Mouse (Mus musculus): ENCODE measurements around the gene Pomt1. TPM values are rescaled to one million over a fixed set of nuclear protein-coding genes. Genes with fewer than 3 reads are reported as not detected.
A peak's percentile ranks its signal among the peaks of the same experiment; 100 is the strongest.

Pomt1 gene
- total RNA-seq, 1 experiment from 2014 or later: 11.6 TPM

DNA sequence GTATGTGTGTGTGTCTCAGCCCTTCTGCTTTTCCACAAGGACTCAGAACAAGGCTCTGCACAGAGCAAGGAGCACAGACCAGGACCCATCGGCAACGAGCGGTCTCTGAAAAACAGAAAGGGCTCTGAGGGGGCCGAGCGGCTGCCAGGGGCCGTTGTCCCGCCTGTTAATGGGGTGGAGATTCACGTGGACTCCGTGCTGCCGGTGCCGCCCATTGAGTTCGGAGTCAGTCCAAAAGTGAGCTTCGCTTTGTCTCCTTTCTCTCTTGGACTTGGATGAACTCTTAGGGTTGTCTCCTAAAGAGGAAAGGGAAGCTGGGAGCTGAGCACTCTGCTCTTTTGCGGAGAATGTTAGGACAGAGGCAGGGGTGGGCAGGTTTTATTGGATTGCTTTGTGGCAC is 16.9 kb upstream of the Pomt1 start:
- ATAC-seq (ENCODE audit: extremely low read depth, insufficient number of reproducible peaks, low FRiP score, poor library complexity, severe bottlenecking): no peak

DNA sequence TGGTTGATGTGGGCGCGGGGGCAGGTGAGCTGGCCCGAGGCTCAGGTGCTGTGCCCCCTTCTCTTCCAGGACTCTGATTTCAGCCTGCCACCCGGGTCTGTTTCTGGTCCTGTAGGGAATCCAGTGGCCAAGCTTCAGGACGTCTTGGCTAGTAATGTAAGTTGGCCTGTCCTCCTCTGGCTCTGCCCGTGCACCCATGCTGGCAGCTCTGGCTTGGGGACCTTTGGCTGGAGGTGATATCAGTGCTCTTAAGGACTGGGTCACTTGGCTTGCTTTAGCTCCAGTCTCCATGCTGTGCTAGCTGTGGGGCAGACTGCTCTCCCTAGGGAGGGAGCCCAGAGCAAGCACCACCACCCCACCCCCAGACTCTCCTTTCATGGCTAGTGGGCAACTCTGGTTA is 16.4 kb upstream of the Pomt1 start:
- ATAC-seq (ENCODE audit: extremely low read depth, insufficient number of reproducible peaks, low FRiP score, poor library complexity, severe bottlenecking): no peak

DNA sequence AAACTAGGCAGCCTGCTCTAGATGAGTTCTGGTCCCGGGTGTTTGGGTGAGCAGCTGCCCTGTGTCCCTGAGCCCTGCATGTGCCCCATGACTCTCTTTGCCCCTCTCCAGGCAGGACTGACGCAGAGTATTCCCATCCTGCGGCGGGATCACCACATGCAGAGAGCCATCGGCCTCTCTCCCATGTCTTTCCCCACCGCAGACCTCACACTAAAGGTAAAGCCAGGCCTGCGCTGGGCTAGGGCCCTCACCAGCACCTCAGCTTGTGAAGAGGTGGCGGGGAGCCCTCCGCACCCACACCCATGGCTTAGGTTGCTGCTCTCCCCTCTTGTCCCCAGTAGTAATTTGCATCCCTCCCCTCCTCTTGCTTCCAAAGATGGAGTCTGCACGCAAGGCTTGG is 15.4 kb upstream of the Pomt1 start:
- no peak for ATAC-seq (ENCODE audit: extremely low read depth, insufficient number of reproducible peaks, low FRiP score, poor library complexity, severe bottlenecking)

DNA sequence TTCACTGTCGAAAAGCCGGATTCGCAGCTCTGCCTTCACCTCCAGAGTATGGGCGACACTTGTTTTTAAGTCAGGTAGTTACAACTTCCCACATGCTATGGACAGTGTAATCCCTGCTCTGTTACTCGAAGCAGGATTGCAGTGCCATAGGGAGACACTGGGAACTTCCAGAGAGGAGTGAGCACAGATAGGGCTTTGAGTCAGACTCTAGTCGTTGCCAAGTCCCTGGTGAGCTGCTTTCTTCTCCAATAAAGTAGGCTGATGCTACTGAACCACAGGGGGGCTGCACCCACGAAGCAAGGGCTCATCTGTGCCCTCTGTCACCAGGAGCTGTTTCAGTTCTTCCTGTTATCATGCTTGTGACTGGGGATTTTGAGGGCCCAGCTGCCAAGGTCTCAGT is 14.8 kb upstream of the Pomt1 start:
- ATAC-seq (ENCODE audit: extremely low read depth, insufficient number of reproducible peaks, low FRiP score, poor library complexity, severe bottlenecking): no peak

DNA sequence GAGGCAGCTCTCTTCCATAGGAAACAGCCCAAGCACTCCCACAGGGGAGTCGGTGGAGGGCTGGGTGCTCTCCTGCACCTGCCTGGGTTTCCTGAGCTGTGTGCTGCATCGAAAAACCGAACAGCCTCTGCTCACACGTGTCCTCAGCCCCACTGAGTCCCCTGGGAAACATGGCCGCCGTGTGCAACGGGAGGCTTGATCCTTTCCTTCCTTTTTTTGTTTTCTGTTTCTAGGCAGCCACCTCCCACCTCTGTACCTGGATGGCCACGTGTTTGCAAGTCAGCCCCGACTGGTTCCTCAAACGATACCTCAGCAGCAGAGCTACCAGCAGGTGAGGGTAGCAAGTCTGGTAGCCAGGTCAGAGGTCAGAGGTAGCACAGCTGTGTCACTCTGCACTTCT is 14.3 kb upstream of the Pomt1 start:
- ATAC-seq (ENCODE audit: extremely low read depth, insufficient number of reproducible peaks, low FRiP score, poor library complexity, severe bottlenecking): peak; percentile 27; the same call in 1 of the 2 replicates

DNA sequence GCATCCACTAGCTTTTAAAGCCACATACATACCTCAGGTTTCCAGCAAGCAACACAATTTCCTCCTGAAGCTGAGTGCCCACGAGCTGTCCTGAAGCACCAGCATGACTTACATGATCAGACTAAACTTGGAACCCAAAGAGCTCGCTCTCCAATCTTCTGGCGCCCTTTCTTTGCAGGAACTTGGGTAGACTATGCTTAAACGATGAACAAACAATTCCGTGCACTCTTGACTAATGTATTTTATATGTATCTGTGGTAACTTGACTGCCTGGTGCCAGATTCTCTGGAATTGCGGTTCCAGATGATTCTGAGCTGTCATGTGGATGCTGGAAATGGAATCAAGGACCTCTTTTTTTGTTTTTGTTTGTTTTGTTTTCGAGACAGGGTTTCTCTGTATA is 957 bp upstream of the Pomt1 start:
- ATAC-seq (ENCODE audit: extremely low read depth, insufficient number of reproducible peaks, low FRiP score, poor library complexity, severe bottlenecking): no peak

DNA sequence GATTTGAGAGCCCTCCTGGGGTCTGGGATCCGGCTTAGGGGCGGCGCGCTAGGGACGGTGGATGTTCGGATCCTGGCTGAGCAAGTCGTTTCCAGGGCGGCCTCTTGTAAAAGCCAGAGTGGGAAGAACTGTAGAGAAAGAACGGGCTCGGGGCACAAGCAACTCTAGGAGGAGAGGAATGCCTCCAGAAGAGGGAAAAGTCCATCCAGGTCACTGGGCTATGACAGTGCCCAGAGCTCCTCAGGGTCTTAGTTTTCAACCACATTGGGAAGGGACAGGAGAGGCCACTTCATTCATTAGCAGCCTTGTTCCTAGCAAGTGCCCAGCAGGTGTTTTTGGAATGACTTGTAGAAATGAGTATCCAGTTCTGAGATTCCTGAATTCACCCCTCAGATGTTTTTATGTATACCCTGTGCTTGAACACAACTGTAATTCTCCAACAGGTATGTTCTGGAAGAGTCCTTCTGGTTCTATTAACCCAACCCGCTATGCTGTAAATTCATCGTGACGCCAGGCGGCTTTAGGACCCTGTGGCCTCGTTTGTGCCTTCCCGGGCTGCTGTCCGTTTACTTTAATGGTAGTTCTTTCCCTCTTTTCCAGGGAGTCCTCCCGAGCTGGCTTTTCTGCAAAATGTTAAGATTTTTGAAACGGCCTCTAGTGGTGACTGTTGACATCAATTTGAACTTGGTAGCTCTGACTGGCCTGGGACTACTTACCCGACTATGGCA is 534 bp downstream of the Pomt1 start:
- no peak for ATAC-seq (ENCODE audit: extremely low read depth, insufficient number of reproducible peaks, low FRiP score, poor library complexity, severe bottlenecking)

DNA sequence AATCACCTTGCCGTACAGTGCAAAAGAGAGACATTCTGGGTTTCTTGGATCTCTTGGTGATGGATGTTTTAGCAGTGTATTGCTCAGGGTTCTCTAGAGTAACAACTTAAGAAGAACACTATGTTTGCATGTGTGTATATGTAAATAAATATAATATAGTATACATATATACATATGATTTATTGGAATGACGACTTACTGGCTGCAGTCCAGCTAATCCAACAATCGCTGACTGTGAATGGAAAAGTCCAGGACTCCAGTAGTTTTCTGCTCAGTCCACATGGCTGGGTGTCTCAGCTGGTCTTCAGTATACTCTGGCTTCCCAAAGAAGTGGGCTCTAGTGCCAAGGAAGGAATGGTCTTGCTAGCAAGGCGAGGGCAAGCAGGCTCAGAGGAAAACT is 1.2 kb downstream of the Pomt1 start:
- no peak for ATAC-seq (ENCODE audit: extremely low read depth, insufficient number of reproducible peaks, low FRiP score, poor library complexity, severe bottlenecking)

DNA sequence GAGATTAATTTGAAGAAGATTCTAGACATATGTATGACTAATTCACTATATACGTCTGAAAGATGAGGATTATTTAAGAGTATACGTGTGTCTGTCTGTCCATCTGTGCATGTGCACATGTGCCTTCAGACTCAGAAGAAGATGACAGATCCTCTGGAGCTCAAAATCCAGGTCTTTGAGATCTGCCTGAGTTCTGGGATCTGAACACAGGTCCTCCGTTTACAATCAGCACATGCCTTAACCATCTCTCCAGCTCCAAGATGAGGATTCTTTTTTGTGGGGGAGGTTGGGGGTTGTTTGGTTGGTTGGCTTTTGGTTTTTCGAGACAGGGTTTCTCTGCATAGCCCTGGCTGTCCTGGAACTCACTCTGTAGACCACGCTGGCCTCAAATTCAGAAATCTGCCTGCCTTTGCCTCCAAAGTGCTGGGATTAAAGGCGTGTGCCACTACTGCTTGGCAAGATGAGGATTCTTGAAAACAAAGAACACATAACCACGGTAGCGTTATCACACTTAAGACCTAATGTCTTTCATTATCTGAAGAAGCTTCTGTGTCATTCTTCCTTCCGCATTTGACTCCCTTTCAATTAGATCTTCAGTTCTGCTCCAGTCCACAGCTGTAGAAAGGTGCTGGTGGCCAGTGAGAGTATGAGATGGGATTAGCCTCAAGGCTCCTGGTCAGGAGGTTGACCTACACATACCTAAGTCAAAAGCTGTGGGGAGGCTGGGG is 2.5 kb downstream of the Pomt1 start:
- ATAC-seq (ENCODE audit: extremely low read depth, insufficient number of reproducible peaks, low FRiP score, poor library complexity, severe bottlenecking): no peak

DNA sequence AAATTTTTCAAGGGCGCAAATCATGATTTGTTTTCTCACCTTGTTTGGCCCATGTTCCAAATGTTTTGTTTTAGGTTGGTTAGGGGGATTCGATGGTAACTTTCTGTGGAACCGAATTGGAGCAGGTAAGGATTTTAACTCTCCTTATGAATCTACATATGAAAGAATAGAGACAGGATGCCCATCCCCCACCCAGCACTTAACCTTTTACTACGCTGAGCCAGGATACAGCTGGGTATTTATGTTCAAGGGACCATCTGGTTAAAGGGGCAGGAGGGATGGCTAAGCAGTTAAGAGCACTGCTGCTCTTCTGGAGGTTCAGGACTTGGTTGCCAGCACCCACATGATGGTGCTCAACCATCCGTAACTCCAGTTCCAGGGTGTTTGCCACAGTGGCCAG is 4.2 kb downstream of the Pomt1 start:
- no peak for ATAC-seq (ENCODE audit: extremely low read depth, insufficient number of reproducible peaks, low FRiP score, poor library complexity, severe bottlenecking)

DNA sequence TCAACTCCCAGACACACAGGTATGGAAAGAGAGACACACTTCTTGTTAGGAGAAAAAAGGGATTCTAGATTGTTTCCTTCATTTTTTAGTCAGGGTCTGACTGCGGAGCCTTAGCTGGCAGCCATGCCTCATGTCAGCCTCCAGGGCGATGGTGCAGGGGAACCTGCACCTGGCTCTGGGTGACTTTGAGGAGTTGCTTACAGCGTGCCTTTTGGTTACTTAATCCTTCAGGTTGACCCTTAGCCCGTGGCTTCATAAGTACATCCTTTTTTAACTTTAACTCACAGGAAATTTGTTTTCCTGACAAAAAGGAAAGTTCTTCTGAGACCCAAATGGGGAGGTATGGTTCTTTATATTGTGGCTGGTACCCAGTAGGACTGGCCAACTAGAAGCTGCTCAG is 6.6 kb downstream of the Pomt1 start:
- no peak for ATAC-seq (ENCODE audit: extremely low read depth, insufficient number of reproducible peaks, low FRiP score, poor library complexity, severe bottlenecking)

DNA sequence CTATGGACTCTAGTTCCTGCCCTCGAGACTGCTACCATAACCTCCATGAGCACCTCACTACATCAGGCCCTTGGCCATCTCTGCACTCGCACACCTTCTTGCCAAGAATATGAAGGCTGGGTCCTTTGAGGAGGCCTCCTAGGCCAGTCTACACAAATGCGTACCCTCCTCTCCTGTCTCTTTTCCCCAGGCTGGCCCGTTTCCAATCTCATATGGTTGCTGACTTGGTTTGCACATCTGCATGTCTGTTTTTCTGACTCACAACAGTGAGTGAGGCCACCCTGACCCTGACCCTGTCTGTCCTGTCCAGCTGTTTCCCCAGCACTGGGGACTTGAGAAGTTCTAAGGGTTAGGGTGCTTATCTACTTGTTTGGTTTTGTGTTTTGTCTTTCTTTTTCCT is 10.4 kb downstream of the Pomt1 start:
- no peak for ATAC-seq (ENCODE audit: extremely low read depth, insufficient number of reproducible peaks, low FRiP score, poor library complexity, severe bottlenecking)

DNA sequence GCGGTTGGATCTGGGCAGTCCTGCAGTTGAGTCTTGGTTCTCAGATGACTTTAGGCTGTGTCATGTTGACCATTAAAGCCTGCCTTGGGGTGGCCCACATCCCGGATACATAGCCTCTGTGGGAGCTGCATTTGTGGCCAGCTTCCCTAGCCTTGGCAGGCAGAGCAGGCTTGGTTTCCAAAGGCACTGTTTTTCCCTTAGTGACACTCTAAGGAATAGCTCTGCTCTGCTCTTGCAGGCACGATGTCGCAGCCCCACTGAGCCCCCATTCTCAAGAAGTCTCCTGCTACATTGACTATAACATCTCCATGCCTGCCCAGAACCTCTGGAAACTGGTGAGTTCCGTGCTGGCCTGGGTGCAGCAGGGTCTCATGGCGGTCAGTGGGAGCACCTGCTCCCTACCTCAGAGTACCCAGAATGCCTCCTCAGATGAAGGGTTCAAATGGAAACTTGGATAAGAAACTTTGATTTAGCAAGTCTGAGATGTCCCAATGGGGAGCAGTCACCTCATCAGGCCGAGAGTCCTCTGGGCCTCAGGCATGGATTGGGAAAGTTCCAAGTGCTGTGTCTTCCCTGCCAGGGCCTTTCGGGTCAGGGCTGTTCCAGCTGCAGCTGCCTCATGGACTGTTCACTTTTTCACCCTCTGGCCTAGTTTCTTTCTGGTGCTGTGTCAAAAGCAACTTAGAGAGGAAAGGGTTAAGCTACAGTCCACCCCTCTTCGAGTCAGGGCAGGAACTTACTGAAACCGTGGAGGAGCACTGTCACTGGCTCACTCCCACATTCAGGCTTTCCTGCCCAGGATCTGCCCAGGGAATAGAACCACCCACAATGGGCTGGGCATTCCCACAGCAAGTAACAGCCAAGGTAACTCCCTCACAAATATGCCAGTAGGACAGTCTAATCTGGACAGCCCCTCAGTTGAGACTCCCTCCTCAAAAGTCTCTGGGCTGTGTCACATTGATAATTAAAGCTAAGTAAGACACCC is 12.3 kb downstream of the Pomt1 start:
- ATAC-seq (ENCODE audit: extremely low read depth, insufficient number of reproducible peaks, low FRiP score, poor library complexity, severe bottlenecking): no peak

DNA sequence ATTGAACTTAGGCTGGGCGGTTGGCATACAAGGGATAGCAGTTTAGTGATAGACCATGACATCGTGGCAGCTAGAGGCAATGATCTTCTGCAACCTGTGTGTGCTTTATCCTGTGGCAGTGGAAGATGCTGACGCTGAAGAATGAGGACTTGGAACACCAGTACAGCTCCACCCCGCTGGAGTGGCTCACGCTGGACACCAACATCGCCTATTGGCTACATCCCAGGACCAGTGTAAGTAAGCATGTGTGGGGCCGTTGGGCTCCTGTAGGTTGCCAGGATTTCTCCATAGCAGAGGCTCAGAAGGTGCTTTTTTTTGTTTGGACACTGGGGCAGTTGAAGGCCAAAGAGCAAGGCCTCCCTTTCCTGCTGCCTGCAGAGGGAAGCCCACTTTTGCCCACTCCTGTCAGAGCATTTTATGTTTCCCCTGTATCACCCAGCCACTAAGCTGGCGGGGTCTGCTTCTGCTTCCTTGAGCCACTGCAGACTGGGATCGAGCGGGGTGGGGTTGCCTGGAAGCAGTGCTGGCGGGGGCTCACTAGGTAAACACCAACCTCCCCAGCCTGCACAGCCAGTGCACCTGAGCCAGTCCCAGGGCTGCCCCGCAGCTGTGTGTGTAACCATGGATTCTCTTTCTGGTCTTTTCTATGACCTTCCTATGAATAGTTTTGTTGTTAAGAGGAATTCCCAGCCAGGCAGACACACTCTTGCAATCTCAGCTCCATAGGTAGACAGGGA is 15.6 kb downstream of the Pomt1 start:
- ATAC-seq (ENCODE audit: extremely low read depth, insufficient number of reproducible peaks, low FRiP score, poor library complexity, severe bottlenecking): no peak

DNA sequence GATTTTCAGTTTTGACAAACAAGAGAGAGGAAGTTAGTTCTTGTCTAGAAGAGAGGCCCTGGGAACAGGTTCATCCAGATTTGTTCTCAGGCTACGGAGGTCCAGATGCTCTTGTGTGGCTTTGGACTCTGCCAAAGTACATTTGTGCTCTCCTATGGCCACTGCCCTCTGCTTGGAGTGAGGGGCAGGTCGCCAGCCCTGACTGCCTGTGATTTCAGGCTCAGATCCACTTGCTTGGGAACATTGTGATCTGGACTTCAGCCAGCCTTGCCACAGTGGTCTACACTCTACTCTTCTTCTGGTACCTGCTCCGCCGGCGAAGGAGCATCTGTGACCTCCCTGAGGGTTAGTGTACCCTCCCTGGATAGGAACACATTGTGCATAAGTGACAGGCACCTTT is 16.3 kb downstream of the Pomt1 start:
- ATAC-seq (ENCODE audit: extremely low read depth, insufficient number of reproducible peaks, low FRiP score, poor library complexity, severe bottlenecking): no peak

DNA sequence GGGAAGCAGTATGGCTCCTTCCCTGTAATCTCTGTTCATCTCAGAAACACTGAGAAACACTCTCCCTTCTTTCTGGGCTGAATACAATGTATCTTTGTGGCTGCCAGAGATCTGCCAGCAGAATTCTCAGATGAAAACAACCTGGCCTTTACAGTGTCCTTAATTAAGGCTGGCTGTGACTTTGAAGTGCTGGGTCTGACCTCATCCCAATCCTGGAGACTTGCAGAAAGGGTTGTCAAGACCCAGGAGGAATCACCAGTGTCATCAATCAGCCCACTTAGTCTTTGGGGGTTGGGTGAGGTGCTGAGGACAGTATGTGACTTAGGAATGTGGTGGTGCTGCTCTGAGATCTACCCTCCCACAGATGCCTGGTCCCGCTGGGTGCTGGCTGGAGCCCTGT is 17.0 kb downstream of the Pomt1 start:
- ATAC-seq (ENCODE audit: extremely low read depth, insufficient number of reproducible peaks, low FRiP score, poor library complexity, severe bottlenecking): no peak

DNA sequence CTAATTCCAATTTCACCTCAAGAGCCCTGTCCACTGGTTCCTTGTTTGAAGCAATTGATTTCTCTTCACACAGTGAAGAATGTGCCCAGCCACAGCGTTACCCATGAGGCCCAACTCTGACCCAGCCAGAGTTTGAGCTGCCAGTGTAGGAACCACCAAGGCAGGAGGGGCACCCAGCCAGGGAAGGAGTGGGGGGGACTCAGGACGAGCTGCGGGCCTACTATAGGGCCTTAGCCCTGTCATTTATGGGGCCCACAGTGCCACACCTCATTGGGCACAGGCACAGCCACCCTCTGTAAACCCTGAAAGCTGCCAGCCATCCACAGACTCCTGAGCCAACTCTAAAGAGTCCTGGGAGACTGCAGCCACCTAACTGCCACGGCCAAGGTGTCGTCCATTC is 18.2 kb downstream of the Pomt1 start:
- ATAC-seq (ENCODE audit: extremely low read depth, insufficient number of reproducible peaks, low FRiP score, poor library complexity, severe bottlenecking): no peak

DNA sequence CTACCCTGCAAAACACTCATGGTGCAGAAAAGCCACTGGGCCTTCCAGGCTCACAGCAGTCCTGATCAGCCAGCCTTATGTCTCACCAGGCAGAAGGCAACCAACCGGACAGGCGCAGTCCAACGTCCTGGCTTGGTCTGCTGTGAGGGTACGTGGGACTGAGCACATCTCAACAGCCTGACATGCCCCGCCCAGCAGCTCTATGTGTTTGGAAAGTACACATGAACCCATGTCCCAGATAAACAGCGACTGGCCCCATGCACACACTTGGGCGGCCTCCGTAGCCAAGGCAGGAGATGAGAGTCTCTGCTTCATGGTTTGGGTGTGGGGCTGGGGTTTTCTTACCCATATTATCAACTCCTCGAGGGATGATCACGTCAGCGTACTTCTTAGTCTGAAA is 19.9 kb downstream of the Pomt1 start:
- no peak for ATAC-seq (ENCODE audit: extremely low read depth, insufficient number of reproducible peaks, low FRiP score, poor library complexity, severe bottlenecking)

DNA sequence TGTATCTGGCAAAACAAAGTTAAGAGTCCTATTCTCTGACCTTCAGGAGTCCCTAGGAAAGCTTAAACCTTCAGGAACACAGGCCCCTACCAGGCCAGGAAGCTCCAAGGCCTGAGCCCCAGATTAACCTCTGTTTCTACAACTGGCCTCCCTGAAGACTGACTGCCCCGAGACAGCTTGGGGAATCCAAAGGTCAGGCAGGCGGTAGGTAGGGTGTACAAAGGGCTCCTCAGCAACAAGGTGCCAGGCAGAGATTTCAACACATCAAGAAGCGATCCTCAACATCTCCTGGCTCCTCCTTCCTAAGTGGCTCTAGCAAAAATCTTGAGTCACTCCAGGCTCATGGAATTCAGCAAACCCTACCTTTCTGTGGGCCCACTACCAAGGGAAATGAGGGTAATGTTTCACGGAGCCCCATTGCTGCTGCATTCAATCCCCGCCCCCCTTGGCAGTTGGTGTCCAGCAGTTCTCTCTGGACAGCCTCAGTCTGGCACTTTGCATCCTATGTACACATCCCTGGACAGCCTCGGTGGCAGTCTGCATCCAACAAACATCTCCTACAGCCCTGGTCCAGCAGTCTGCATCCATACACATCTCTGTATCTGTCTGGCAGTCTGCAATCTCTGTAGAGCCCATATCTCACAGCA is 22.6 kb downstream of the Pomt1 start:
- ATAC-seq (ENCODE audit: extremely low read depth, insufficient number of reproducible peaks, low FRiP score, poor library complexity, severe bottlenecking): no peak
